Mouse (Mus musculus) 3134 (cell line): ENCODE data around the gene Fpgs.

ENCODE experiments used
- DNase-seq: peaks from one replicate; pipeline ENCODE4 v3.0.0-alpha.2; 2011; ENCODE audit warnings: low spot score; ENCODE audit not compliant: insufficient read length; ENCODE audit errors: extremely low read depth

The Fpgs gene

GRCm38 (mm10) chr2:32671907-32672595, 31.9 kb downstream of the Fpgs start:
- DNase-seq = no peak

DNA sequence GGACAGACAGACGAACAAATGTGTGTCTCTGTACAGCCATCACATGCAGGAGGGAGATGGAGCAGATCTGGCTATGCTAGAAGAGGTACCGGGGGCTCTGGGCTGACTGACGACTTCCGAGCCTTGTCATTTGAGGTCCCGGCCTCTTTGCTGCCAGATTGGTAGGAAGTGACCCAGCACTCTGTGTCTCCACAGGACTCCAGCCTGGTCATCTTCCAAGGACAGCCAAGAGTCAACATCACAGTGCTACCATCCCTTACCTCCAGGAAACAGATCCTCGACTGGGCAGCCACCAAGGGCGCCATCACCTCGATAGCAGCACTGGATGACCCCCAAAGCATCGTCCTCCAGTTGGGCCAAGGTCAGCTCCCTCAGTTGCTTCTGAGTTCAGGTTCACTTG, 32.8 kb downstream of the Fpgs start:
- DNase-seq = no peak

- no peak for DNase-seq
These were observed 34.1 kb downstream of the Fpgs start for GRCm38 (mm10) chr2:32669876-32670275.

DNA sequence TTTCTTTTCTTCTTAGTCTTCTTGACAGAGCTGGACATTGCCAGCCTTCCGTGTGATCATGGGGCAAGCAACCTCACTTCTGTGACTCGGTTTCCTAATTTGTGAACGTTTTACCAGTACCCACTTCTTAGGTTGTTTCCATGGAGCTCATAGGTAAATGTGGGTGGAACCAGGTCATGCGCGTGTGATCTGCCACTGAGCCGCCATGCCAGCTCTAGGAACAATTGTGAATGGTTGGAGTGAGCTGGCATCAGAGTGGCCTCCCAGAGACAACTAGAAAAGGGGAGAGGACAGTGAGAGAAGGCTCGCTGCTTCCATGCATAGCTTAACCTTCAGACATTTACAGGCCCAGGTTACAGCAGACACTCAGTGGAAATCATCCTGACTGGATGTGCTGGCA, 35.8 kb downstream of the Fpgs start:
- no peak for DNase-seq

DNA sequence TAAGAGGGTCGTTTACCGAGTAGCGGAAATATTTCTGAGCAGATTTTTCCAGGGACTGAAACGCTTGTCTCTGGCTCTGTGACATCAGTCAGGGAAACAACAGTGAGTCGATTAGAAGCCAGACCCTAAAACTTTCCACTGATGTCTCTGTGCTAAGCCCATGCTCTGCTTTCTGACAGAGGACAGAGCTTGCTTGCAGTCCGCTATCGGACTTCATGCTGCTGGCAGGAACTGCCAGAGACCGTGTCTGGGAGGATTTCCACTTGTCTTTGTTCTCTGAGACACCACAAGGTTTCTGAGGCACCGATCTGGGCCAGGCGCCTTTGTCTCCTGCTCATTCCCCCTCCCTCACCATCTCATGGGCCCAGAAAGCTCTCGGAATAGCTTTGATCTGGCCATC, 36.2 kb downstream of the Fpgs start:
- DNase-seq = no peak

DNA sequence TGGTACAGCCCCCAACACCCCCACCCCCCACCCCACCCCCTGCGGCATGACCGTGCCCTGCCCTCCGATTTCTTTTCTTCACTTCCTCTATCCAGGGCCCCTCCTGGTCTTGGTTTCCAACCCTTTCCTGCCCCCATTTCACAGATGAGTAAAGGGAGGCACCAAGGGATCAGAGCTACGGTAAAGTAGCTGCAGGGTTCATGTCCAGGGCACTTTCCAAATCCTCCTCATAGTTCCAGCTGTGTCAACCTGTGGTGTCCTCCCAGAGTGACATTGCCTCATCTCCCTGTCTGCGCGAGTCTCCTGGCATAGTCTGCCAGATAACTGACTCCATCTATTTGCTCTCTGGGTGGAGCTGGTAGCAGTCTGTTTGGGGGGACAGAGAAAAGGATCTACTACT, 38.1 kb downstream of the Fpgs start:
- no peak for DNase-seq

- no peak for DNase-seq
These were observed 38.6 kb downstream of the Fpgs start for GRCm38 (mm10) chr2:32665345-32665744.

- no peak for DNase-seq
These were observed 41.7 kb downstream of the Fpgs start for GRCm38 (mm10) chr2:32662291-32662690.

DNA sequence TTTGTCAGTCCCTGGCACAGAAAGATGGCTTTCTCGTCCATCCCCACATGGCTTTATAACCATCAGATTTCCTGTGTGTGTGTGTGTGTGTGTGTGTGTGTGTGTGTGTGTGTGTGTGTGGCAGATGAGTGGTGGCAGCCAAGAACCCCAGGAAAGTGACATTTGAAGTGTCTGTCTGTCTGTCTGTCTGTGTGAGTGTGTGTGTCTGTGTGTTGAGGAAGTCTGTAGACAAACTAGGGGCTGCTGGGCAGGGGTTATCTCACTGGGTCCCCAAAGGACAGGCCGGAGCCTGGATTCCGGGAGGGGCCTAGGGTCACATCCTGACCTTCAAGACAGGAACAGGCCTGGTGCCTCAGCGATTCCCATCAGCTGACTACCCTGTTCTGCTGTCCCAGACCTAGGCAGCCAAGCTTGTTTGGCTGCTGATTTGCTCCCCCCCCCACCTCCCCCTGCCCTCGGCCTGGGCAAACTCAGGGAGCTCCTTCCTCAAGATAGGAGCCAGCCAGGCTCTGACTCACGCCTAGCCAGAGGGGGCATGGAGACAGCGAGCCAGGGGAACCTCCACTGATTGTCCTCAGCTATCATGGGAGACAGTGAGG, 42.3 kb downstream of the Fpgs start:
- no peak for DNase-seq

DNA sequence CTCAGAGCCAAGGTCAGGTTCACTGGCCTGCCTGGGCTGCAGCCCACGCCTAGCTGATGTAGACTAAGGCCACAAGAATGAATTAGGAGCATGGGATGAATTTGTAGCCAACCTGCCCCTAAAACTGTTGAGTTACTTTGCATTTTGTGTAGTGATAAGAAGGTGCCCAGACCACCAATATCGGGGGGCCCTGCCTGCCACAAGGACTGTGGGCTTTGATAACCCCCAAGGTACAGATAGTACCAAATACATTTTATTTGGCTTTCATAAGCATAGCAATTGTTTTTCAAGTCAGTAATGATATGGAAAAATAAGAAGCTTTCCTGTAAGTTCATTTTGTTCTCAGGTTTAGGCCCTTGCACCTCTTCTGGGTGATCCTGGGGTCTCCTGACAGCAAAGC, 45.1 kb downstream of the Fpgs start:
- DNase-seq = no peak

GRCm38 (mm10) chr2:32655826-32656225, 48.1 kb downstream of the Fpgs start:
- DNase-seq = no peak

GRCm38 (mm10) chr2:32655394-32655744, 48.6 kb downstream of the Fpgs start:
- no peak for DNase-seq

DNA sequence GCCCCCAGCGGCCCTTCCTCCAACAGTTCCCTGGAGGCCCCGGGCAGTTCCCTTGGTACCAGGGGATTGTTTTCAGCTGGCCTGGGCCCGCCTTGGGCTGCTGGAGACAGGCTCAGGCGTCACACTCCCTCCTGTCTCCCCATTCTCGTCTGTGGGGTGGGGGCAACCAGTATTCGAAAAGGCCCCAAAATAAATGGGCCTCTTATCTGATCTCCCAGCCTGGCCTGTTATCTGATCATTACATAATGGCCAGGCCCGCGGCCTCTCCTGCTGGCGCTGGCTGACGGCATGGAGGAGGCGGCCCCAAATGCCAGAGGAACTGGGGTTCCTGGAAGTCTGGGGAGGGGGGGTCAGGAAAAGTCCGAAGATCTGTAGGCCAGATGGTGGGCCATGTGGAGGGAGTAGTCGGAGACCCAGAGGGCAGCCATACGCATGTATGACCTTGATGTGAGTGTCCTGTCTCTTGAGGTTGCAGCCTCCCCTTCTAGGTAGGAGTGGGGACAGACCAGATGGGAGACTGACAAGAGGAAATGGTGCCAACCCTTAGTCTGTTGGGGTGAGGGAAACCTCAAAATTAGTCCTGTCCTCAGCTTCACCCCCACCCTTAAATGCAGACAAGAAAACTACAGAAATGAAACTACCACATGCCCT, 49.1 kb downstream of the Fpgs start:
- no peak for DNase-seq

DNA sequence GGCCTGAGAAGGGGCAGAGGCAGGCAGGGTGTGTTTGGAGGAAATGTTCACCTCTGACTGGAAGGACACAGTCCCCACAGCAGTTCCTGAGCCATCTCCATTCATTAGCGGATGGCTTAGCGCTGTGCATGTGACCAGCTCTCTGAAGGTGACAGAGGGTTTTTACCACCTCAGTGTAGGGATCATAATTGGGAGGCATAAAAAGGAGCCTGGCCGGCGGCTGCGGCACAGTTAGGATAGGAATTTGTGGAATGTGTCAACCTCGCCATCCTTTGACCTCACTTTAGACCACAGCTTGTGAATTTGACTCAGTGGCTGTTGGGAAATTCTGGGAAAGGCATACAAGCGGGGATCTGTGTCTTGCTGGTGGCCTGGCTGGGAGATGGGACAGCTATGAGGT, 50.2 kb downstream of the Fpgs start:
- DNase-seq = peak; percentile 72

DNA sequence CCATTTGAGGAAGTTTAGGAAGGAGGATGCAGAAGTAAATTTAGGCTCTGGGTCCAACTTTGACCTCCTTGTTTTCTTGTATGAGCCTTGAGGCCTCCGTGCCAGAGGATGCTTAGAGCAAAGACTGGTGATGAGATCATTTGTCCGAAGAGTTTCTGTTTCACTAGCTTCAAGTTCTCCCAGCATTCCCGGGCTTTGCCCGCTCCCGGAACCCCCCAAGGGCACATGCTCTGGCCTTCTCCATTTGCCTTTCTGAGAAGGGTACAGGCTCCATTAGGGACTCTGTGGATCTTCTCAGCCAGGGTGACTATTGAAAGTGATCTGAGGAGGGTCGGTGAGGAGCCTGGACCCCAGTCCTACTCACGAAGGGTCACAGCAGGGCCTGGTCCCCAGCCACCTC, 56.6 kb downstream of the Fpgs start:
- DNase-seq = no peak

GRCm38 (mm10) chr2:32646379-32647056, 57.4 kb downstream of the Fpgs start, which contains the start of gene Eng:
Eng (plus strand) TSS chr2:32646595.
- DNase-seq = no peak

- no peak for DNase-seq
These were observed 58.3 kb downstream of the Fpgs start for GRCm38 (mm10) chr2:32645647-32646046.

- no peak for DNase-seq
These were observed 59.0 kb downstream of the Fpgs start for GRCm38 (mm10) chr2:32644799-32645475.

DNA sequence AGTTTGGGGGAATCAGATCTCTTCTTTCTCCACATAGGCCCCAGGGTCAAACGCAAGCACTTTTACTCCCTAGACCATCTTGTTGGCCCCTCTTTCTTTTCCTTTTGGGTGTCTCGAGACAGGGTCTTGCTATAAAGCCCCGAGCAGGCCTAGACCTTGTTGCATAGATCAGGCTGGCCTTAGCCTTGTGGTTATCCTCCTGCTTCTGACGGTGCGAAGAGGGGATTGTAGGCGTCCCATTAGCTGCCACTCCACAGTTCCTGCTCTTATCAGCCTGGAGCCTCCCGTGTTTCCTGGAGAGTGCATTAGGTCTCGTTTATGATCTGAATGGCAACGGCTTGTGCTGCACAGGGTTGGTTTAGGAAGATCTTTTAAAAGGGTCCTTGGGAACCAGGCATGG, 59.9 kb downstream of the Fpgs start:
- no peak for DNase-seq

DNA sequence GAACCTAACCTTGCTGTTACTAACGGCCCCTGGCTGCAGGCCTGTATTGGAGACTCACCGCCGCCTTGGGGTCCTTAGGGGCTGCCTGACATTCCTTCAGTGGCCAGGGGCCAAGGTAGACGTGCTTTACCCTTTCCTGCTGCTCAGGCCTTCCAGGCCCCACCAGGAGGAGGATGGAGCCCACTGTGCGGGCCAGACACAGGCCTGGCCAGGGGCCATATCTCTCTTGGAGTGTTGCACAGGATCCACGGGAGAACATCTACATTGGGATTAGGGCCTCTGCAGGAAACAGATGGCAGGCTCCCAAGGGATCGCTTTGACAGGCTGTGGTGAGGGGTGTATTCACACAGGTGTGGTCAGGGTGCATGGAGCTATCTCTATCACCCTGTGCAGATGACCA, 61.1 kb downstream of the Fpgs start:
- no peak for DNase-seq

DNA sequence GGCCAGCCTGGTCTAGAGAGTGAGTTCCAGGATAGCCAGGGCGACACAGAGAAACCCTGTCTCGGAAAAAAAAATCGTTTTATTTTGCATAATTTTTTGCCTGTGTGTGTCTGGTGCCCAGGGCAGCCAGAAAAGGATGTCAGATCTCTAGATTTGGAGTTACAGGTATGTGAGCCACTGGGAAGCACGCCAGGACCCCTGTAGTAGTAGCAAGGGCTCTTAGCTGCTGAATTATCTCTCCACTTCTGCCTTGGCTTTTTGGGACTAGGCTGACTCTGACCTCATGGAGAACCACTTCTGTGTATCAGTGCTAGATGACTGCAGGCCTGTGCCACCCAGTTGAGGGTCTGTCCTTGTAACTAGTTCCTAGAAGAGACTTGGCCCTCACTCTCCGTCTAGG, 62.1 kb downstream of the Fpgs start:
- no peak for DNase-seq
